Mouse (Mus musculus) kidney, postnatal 0 days (tissue): ENCODE data around the gene 1700010I14Rik. TPM values are rescaled to one million over a fixed set of nuclear protein-coding genes. Genes with fewer than 3 reads are reported as not detected.

ENCODE experiments used
- ATAC-seq: fragments of 200-750 bp; cut with Nextera tagmentation; replicated peaks from 2 replicates; pipeline ENCODE4 v1.8.0; 2017; ENCODE audit warnings: low read depth, moderate number of reproducible peaks, moderate TSS enrichment, moderate library complexity; ENCODE audit not compliant: low FRiP score
- DNase-seq: peaks from one replicate; pipeline ENCODE4 v3.0.0-alpha.2; 2016; ENCODE audit warnings: low spot score
- H3K27ac ChIP-seq: fragments of 300-500 bp; sonication (generic); 2 replicates; pipeline ENCODE4 v1.5.1; 2014; ENCODE audit warnings: mild to moderate bottlenecking
- H3K27me3 ChIP-seq: fragments of 300-500 bp; sonication (generic); 2 replicates; pipeline ENCODE4 v1.6.1; 2014; ENCODE audit warnings: low read length, mixed read lengths; ENCODE audit not compliant: insufficient read depth
- H3K36me3 ChIP-seq: fragments of 300-500 bp; sonication (generic); 2 replicates; pipeline ENCODE4 v1.6.1; 2014; ENCODE audit warnings: low read length, mixed read lengths; ENCODE audit not compliant: insufficient read depth
- H3K4me1 ChIP-seq: fragments of 300-500 bp; sonication (generic); replicated peaks from 2 replicates; pipeline ENCODE4 v1.6.1; 2014; ENCODE audit warnings: antibody characterized with exemption, low read length, mixed read lengths; ENCODE audit not compliant: insufficient read depth
- H3K4me2 ChIP-seq: fragments of 300-500 bp; sonication (generic); 2 replicates; pipeline ENCODE4 v1.6.1; 2014; ENCODE audit warnings: mild to moderate bottlenecking, low read length, moderate library complexity, mixed read lengths
- H3K4me3 ChIP-seq: fragments of 300-500 bp; sonication (generic); replicated peaks from 2 replicates; pipeline ENCODE4 v1.5.1; 2014; ENCODE audit warnings: low read depth, low read length
- H3K9ac ChIP-seq: fragments of 300-500 bp; sonication (generic); 2 replicates; pipeline ENCODE4 v1.6.1; 2014; ENCODE audit warnings: low read depth, low read length
- H3K9me3 ChIP-seq: fragments of 300-500 bp; sonication (generic); replicated peaks from 2 replicates; pipeline ENCODE4 v1.6.1; 2016; ENCODE audit warnings: low read length, inconsistent platforms, mixed read lengths
- CTCF ChIP-seq: IDR thresholded peaks from 2 replicates; pipeline ENCODE4 v1.5.1; 2016; ENCODE audit warnings: antibody characterized with exemption, low read depth, mild to moderate bottlenecking, moderate library complexity
- WGBS: fragments of 180-500 bp; shearing (Covaris S2); extraction: QIAGEN DNeasy Blood & Tissue Kit; methylation state at CpG from one replicate; pipeline ENCODE4 v1.1.7; 2014; 5-methylcytosine and 5-hydroxymethylcytosine counted together
- polyA plus RNA-seq: library from polyadenylated mRNA; unstranded; fragments of >200 nt; fragmentation: Nextera tagmentation; extraction: Ambion mirVana; gene quantifications from 2 replicates; pipeline ENCODE4 v1.2.1, GENCODE M21; 2015

Gene 1700010I14Rik
- polyA plus RNA-seq, 1 experiment from 2014 or later: 1.9 TPM

DNA sequence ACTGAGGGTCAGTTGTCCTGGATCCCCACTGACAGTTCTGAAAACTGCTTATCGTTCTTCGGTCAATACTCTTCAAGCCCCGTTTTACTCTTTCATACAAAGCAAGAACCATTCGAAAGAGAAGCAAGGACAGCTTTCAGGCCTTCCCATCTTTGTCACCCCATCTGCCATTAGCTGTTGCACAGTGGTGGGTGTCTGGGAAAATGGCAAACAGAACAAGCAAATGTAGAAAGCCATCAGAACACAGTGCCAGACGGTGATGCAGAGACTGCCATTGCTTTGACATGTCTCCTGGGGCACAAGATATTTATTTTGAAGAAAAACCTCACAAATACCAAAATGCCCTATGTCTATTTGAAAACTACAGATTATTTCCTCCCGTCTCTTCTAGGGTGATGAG, 11.4 kb upstream of the 1700010I14Rik start:
- H3K4me2 ChIP-seq: no peak overlapping the region
- ATAC-seq (no peak), DNase-seq (no peak)
- no peaks in the 10 kb centered on the region for H3K27me3 ChIP-seq
- H3K27ac ChIP-seq: no peak overlapping the region
- H3K9ac ChIP-seq: no peak overlapping the region
- H3K36me3 ChIP-seq: no peaks in the 10 kb centered on the region
- H3K9me3 ChIP-seq: no peaks in the 10 kb centered on the region
- 0 out of 2 replicates have a peak, but pooled peaks cover 6% of the 10 kb centered on the region for H3K4me1 ChIP-seq
- no peak for TF ChIP-seq CTCF
- H3K4me3 ChIP-seq: no peak overlapping the region
- WGBS: 89% methylated on average over 6 of the region's 6 CpGs

- Histone ChIP-seq H3K4me2 (no peak overlapping the region), H3K4me1 (0 out of 2 replicates have a peak, but pooled peaks cover under 1% of the 10 kb centered on the region), H3K9ac (no peak overlapping the region), H3K4me3 (no peak overlapping the region), H3K36me3 (no peaks in the 10 kb centered on the region), H3K27me3 (no peaks in the 10 kb centered on the region), H3K9me3 (no peaks in the 10 kb centered on the region), H3K27ac (no peak overlapping the region)
- ATAC-seq (no peak), DNase-seq (no peak)
- 65% methylated on average over 2 of the region's 2 CpGs for WGBS
- TF ChIP-seq CTCF: no peak
Observed at GRCm38 (mm10) chr17:8977271-8977670, 10.9 kb upstream of the 1700010I14Rik start.

- Histone ChIP-seq H3K9me3 (no peaks in the 10 kb centered on the region), H3K27ac (no peak overlapping the region), H3K4me1 (peaks cover 2% of the 10 kb centered on the region; the same call in 1 of the 2 replicates), H3K27me3 (no peaks in the 10 kb centered on the region), H3K4me2 (no peak overlapping the region), H3K4me3 (no peak overlapping the region), H3K9ac (no peak overlapping the region), H3K36me3 (no peaks in the 10 kb centered on the region)
- ATAC-seq (no peak), DNase-seq (no peak)
- WGBS: 63% methylated on average over 2 of the region's 2 CpGs
- TF ChIP-seq CTCF: no peak
Observed at GRCm38 (mm10) chr17:8983576-8983975, 4.6 kb upstream of the 1700010I14Rik start.

DNA sequence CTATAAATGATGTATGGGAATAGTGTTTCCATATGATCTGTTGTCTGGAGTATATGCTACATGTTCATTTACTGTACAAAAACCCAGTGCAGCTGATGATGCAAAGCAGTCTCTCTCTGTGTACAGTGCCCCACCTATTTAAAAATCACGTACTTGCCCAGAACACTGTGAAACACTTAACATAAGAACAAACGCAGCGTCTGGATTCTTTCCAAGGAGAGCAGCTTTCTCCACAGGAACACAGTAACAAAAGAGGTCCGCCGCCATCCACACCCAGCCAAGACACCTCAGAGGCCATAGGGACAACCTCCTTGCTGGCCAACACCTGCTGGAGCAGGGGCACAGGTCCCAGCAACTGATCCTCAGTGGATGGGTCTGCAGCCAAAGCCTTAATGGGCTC, 2.4 kb upstream of the 1700010I14Rik start:
- no peaks in the 10 kb centered on the region for H3K27me3 ChIP-seq
- TF ChIP-seq CTCF: no peak
- no peak overlapping the region for H3K9ac ChIP-seq
- peaks cover 10% of the 10 kb centered on the region; the same call in 1 of the 2 replicates for H3K4me1 ChIP-seq
- H3K36me3 ChIP-seq: no peaks in the 10 kb centered on the region
- no peak overlapping the region for H3K27ac ChIP-seq
- DNase-seq: no peak
- no peaks in the 10 kb centered on the region for H3K9me3 ChIP-seq
- H3K4me3 ChIP-seq: no peak overlapping the region
- WGBS: 63% methylated on average over 5 of the region's 5 CpGs
- no peak for ATAC-seq
- H3K4me2 ChIP-seq: no peak overlapping the region

DNA sequence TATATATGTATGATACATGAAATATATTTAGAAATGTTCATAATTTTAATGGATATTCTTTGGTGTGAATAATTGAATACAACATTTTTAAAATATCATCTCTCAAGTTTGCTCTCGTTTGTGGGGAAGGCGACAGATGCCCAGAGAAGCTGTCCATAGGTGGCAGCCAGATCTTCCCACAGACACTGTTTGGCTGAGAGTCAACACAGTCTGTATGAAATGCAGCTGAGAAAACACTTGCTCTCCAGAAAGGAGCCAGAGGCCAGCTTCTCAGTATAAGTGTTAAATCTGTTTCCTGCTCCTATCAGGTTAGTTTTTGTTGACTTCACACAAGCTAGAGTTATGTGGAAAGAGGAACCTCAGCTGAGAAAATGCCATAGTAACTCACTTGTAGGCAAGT, 1.6 kb upstream of the 1700010I14Rik start:
- Histone ChIP-seq H3K9me3 (no peaks in the 10 kb centered on the region), H3K36me3 (no peaks in the 10 kb centered on the region), H3K4me1 (peaks cover 10% of the 10 kb centered on the region; the same call in 1 of the 2 replicates), H3K9ac (no peak overlapping the region), H3K4me3 (no peak overlapping the region), H3K27ac (no peak overlapping the region), H3K27me3 (no peaks in the 10 kb centered on the region), H3K4me2 (no peak overlapping the region)
- 68% methylated on average over 2 of the region's 2 CpGs for WGBS
- ATAC-seq: no peak
- no peak for DNase-seq
- TF ChIP-seq CTCF: no peak

- H3K36me3 ChIP-seq: no peaks in the 10 kb centered on the region
- 82% methylated on average over 5 of the region's 5 CpGs for WGBS
- no peak for ATAC-seq
Observed at GRCm38 (mm10) chr17:8987369-8987768, 764 bp upstream of the 1700010I14Rik start.

DNA sequence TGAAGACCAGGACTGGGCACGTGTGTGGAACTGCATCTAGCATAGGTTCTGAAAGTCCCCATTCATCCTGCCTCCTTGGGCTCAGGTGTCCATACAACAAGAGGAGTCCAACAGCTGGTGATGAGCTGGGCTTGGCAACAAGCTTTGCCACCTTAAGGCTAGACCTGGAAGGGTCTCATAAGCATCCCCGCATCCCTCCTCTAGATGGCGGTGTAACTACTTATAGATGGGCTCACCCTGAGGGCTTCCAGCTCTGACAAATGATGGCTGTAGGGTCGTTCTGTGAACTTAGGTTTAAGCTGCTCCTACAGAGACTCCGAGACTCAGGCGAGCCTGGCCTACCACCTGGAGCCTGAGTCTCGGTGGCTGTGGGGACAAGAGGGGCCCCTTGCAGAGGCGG, 3.0 kb downstream of the 1700010I14Rik start:
- H3K4me3 ChIP-seq: no peak overlapping the region
- 31% methylated on average over 8 of the region's 8 CpGs for WGBS
- DNase-seq: no peak
- no peak overlapping the region for H3K4me2 ChIP-seq
- no peaks in the 10 kb centered on the region for H3K27me3 ChIP-seq
- TF ChIP-seq CTCF: peak; percentile 54; the same call in 1 of the 2 replicates
- H3K9ac ChIP-seq: no peak overlapping the region
- ATAC-seq: no peak
- no peaks in the 10 kb centered on the region for H3K9me3 ChIP-seq
- H3K36me3 ChIP-seq: no peaks in the 10 kb centered on the region
- H3K27ac ChIP-seq: no peak overlapping the region
- peaks cover 10% of the 10 kb centered on the region; the same call in 1 of the 2 replicates for H3K4me1 ChIP-seq

More at GRCm38 (mm10) chr17:8987369-8987768, 764 bp upstream of the 1700010I14Rik start:
- H3K4me2 ChIP-seq: no peak overlapping the region
- no peaks in the 10 kb centered on the region for H3K9me3 ChIP-seq
- peaks cover 10% of the 10 kb centered on the region; the same call in 1 of the 2 replicates for H3K4me1 ChIP-seq
- H3K4me3 ChIP-seq: no peak overlapping the region
- H3K27me3 ChIP-seq: no peaks in the 10 kb centered on the region
- no peak for DNase-seq
- no peak for TF ChIP-seq CTCF
- H3K27ac ChIP-seq: no peak overlapping the region
- no peak overlapping the region for H3K9ac ChIP-seq
